Mouse (Mus musculus) liver, adult 2 months (tissue): Measurements from ENCODE around the gene Olfr522.

Experiments used
- CTCF ChIP-seq: fragments of 200-500 bp; IDR thresholded peaks from 2 replicates; pipeline ENCODE4 v1.5.1; 2011; ENCODE audit warnings: low read depth, low read length, control low read depth
- POLR2A ChIP-seq: fragments of 200-500 bp; IDR thresholded peaks from 2 replicates; pipeline ENCODE4 v1.6.1; 2011; ENCODE audit warnings: low read length, control low read depth; ENCODE audit not compliant: insufficient read depth; ENCODE audit errors: extremely low read depth

- TF ChIP-seq POLR2A (no peak), CTCF (no peak)
Observed at GRCm38 (mm10) chr7:140124382-140124781, 40.2 kb downstream of the Olfr522 start.
